Mouse (Mus musculus) 3T3-L1 (cell line): ENCODE measurements around the gene Nek9.
"Not testable (repeated sequence)": the region's sequence is repeated elsewhere in the genome, so short reads cannot be mapped to it uniquely, and the experiment has no call there.

Source experiments
- DNase-seq: peaks from one replicate; pipeline ENCODE4 v3.0.0-alpha.2; 2015; ENCODE audit warnings: low read depth, low spot score

Nek9 gene

DNA sequence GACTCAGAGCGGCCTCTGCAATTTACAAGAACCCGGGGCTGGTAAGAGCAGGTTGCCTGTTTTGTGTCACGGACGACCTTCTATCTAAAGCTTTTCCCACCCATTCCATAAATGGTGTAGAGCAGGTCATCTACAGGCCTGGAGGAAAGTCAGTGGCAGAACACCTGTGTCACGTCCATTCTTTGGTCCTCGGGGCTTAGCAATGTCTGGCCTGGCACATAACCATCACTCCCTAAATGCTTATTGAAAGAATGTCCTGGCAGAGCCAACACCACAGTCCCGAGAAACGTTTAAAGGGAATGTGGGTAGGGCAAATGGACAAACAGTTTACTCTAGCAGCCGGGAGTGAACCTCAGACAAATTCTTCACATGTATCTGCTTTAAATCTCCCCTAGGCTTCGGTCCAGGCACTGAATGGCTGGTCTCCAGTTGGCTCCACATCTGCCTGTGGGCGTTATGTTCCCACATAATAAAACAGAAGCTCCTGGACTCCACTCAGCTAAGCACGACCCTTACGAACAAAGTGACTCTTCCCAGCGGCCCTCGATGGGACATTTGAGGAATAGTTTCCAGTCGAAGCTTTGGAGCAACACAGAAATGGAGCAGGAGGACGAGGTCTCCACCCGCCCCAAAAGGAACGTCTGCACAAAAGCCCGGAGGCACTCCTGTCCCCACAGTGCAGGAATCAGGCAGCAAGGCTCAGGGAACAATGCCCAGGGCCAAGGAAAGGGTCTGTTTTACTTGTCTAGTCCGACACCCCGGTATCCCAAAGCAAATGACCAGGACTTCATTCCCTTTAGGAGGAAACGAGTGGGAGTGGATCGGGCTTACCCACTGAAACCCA is 49.8 kb downstream of the Nek9 start:
- DNase-seq, result peak; percentile 70

- peak; percentile 96 for DNase-seq
These were observed 50.5 kb downstream of the Nek9 start, which contains the start of gene Zc2hc1c for GRCm38 (mm10) chr12:85288486-85289156. TSS of gene Zc2hc1c (plus strand) at chr12:85288591.

DNA sequence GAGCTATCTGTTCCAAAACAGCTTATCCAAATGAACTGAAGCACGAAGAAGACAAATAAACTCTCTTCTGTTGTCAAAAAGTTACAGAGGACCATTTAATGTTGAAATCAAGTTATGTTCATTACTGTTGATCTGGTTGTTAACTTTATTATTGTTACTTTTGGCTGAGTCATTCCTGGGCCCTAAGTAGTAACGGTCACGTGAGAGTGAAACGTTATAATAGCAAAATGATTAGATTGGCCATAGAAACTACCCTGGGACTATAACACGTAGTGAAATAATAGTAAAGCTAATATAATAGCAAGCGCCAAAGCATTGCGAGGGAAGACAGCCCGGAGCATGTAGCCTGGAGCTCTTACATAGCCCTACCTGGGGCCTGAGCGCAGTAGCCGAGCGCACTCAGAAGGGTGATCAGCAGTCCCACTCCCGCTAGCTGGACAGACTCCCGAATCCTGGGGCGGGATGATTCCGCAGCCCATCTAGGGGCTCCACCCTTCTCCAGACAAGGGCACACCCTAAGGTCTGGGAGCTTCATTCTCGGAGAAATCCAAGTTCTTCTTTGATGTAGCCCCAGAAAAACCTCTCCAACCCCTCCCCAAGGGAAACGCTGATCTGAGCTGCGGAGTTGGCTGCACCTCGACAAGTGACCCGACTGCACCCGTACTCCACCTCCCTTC is 51.2 kb downstream of the Nek9 start, which contains the start of gene Acyp1:
Gene Acyp1, minus strand, starts transcription at position 630 of the 677 bp plus-strand sequence.
- peak; percentile 51 for DNase-seq

GRCm38 (mm10) chr12:85286941-85287340 is 52.2 kb downstream of the Nek9 start:
- DNase-seq, result peak; percentile 65

DNA sequence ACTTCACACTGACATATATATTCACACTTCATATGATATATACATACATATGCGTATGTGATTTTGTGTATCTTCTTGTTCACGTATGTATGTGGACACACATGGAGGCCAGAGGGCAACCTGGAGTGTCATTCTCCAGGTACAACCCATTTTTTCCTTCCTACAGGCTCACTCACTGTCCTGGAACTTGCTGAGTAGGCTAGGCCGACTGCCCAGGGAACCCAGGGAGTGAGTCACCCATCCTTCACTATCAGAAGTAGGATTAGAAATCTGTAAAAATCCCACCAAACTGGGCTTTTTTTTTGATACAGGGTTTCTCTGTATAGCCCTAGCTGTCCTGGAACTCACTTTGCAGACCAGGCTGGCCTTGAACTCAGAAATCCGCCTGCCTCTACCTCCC is 54.2 kb downstream of the Nek9 start:
- peak; percentile 76 for DNase-seq

GRCm38 (mm10) chr12:85284331-85284730 is 54.8 kb downstream of the Nek9 start:
- no peak for DNase-seq

DNA sequence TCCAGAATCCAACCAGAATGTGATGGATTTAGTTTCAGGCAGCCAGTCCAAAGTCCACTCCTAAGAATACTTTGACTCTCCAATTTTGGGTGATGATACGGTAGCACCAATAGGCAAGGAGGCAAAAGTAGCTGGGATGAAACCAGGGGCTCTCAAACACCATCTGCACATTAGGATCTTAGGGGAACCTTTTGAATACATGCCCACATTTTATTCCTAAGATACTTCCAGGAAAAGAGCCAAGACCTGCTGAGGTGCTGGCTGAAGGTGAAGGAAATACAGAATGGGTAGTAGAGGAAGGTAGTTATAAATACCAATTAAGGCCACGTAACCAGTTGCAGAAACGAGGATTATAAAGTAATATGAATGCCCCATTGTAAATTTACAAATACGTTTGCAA is 57.4 kb downstream of the Nek9 start:
- DNase-seq, result not testable (repeated sequence)

DNA sequence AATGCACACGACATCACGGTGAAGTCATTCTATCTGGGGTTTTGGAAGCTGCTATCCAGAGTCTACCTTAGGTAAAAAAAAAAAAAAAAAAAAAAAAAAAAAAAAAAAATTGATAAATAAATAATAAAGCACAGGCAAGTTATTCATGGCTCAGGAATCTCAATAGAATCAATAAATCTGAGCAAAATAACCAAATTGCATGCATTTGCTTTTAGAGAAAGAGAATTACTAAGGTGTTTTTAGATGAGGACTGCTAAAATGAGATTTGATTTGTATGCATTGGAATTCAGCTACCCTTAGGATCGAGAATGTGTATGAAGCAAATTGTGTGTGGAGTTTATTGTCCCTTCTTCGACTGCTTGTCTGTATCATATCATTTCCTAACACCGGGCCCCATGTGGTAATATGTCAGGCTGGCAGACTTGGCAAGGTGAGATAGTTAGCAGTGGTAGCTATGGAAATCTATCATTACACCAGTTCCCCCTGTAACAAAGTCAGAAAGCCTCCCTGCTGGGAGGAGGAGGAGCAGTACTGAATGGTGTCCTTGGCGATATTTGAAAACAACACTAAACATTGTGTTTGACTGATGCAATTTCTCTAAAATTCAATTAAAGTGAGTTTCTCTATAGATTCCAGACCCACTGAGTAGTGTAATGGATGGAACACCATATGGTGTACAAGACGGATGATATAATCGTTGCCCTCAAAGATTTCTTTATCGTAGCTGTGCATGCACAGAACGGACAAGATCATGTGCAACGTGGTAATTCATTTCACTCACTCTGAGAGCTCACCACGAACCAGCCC is 58.1 kb downstream of the Nek9 start:
- no peak for DNase-seq

- DNase-seq, result peak; percentile 98
These were observed 58.9 kb downstream of the Nek9 start for GRCm38 (mm10) chr12:85280105-85280844.

DNA sequence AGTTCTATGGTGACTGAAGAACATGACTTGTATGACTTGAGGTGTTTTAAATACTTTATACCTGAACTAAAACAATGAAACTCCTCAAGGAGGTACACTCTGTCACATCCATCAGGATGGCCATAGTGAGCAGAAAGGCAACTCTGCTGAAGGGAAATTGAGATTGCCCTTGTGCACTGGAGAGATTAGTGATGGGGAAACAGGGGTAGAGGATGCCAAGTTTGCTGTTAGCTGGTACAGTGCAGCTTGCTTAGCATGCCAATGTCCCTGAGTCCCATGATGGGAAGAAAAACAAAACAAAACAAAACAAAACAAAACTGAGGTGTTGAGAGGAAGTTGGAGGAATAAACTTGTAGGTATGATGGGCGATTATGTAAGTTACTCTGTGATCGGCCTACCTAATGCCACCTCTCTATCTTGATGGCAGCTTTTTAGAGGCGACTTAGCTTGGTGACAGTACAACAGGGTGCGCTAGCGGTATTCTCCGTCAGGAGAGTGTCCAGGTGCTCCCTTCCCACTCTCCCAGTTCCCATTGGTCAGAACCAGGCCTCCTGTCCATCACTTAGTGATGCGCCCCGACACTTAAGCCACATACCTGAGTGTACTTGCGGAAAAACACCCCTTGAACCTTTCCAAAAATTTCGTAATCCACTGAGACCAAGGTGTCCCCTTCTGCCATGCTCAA is 59.6 kb downstream of the Nek9 start:
- DNase-seq, result no peak

- no peak for DNase-seq
These were observed 60.2 kb downstream of the Nek9 start for GRCm38 (mm10) chr12:85278919-85279318.

DNA sequence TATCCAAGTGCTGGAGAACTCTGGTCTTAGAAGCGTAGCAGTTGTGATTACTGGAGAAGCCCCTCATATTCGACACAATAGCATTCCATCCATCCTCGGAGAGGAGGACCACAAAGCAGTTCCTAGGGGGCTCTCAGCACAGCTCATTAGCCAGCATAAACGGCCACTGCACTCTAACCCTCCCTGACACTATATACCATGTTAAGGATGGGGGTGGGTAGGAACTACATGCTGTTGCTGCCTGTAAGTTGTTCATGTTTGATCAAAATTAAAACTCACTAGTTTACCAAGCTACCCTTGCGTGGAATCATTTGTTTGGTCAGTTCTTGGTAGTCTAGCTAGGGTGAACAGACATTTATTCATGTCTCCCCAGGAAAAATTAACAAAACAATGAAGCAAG is 62.9 kb downstream of the Nek9 start:
- DNase-seq, result no peak

DNA sequence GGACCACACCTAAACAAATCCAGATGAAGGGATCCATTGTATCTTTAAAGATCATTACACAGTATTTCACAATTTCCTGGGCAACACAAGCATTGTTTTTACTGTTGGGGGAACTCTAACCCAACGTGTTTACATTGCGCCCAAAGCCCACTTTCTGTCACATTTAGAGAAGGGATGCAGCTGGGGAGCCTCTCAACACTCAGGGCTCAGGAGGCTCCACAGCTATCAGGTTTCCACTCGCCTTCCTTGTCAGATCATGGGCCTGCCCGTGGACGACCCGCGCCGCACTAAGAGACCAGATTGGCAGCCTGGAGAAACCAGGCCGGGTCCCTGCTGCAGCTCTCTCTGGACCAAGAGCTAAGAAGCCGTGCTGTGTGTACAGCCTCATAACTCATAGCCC is 65.7 kb downstream of the Nek9 start:
- DNase-seq, result peak; percentile 14

DNA sequence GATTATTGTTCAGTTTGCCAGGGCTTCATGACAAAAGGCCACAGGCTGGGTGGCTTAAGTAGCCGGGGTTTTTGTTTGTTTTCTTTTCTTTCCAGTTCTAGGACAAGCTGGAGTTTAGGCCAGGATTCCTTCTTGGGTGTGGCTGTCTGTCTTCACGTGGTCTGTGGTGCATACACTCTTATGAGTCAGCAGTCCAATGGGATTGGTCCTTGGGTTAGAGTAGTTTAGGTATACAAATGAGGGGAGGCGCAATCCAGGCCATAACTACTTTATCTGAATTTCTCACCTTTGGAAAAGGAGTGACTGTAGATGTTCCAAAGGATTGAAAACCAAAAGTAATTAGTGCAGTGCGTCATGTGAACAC is 67.3 kb downstream of the Nek9 start:
- peak; percentile 84 for DNase-seq

DNA sequence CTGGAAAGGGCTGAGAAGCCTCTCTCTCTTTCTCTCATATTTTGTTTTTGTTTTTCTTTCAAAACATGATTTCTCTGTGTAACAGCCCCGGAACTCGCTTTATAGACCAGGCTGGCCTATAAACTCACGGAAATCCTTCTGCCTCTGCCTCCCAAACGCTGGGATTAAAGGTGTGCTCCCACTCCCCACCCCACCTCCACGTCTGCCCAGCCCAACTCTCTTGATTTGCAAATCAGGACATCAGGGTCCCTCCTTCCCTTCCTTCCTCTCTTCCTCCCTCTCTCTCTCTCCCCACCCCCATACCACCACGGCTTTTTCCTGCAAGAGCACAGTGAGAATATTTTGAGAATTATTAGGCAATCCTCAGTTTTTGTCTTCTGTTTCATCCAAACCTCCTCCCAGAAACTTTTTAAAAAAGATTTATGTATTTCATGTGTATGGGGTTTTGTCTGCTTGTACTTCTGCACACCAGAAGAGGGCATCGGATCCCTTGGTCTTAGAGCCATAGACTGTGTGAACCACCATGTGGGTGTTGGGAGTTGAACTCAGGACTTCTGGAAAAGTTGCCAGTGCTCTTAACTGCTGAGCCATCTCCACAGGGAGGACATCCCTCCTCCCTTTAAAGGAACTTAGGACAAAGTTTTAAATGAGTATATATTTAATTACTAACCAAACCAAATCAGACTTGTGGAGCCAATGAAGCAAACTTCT is 67.9 kb downstream of the Nek9 start:
- peak; percentile 53 for DNase-seq

- no peak for DNase-seq
These were observed 68.8 kb downstream of the Nek9 start, which contains the start of gene Mlh3 for GRCm38 (mm10) chr12:85270319-85270718. TSS of gene Mlh3 (minus strand) at chr12:85270599.

DNA sequence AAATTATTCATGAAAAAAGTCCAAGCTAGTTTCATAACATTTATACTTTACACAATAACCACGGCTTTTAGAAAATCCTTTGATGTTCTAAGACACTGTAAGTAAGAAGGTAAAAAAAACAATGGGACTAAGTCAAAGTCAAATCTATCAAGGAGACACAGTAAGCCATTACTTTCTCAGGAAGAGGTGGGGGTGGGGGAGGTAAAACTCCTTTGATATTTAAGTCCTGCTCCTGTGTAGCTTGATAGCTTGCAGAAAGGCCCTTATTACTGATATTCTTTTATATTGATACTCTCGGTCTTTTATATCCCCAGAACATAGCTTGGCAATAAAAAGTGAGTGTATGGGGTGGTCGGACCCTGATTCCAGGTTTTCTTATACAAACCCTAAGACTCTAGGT is 69.3 kb downstream of the Nek9 start:
- no peak for DNase-seq

- no peak for DNase-seq
These were observed 72.9 kb downstream of the Nek9 start for GRCm38 (mm10) chr12:85266248-85266647.

- DNase-seq, result peak; percentile 76
These were observed 74.2 kb downstream of the Nek9 start for GRCm38 (mm10) chr12:85264940-85265339.
